Mouse (Mus musculus) c-Kit-positive CD71-positive TER-119-negative erythroid progenitor cells, embryonic 14.5 days (primary cell): ENCODE data around the gene Ccdc32.
"Not testable (repeated sequence)": the region's sequence is repeated elsewhere in the genome, so short reads cannot be mapped to it uniquely, and the experiment has no call there.

ENCODE experiments used
- DNase-seq: peaks from one replicate; pipeline ENCODE4 v3.0.0-alpha.2; 2013; ENCODE audit warnings: low read depth

Gene Ccdc32

DNA sequence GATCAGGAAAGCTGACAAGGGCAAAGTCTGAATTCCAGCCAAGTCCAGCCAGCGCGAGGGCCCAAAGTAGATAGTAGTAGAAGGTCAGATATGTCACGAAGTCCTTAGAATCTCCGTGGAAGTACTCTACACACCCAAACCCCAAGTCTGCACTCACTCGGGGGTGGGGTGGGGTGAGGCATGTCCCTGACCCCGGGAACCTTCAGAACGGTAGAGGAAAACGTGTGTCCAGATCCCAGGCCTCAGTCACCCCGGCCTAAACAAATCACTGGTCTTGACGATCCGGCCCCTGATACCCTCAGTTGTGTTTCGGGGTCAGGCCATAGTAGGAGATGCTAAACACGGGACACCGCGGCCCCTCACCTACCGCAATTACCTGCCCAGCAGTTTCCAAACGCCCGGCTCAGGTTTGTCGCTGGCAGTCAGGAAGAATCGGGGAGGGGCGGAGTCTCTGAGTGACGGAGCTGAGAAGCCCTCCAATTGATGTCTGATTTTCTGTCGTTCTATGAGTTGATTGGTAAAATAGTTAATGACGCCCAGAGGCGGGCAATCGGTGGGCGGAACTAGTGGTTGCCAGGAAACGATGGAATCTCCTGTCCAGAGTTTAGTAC, at the start of gene Ccdc32:
Gene Ccdc32, minus strand, starts transcription at position 453 of the 611 bp plus-strand sequence.
- peak; percentile 94 for DNase-seq

DNA sequence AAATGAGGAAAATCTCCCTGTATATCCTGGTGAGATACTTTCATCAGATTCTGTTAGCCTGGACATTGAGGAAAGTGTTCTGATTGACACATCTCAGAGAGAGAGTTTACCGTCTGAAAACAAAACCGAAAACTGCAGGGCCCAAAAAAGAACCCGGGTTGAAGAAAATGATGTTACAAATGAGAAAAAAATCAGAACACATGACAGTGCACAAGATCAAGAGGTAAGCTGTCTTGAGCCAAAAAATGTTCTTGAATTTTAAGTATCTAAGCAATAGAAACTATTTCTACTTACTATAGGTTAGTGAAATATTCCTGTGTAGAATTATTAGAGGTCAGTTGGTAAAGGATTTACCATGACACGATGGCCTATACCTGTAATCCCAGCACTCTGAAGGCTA, 43.2 kb upstream of the Ccdc32 start:
- DNase-seq: no peak

DNA sequence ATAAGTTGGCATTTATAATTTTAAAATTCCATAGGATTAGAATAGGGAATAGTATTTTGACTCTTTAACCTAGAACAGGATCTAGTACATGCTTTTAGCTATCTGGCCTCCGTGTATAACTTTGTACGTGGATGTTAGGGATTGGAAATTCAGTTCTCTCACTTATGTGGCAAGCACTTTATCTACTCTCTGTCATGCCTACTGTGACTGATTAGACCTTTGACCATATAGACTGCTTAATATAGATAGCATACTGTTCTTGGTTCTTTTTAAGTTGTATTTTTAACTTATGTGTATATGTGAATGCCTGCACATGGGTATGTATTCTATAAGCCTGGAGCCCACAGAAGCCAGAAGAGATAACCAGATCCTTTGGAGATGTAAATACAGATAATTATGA, 30.9 kb upstream of the Ccdc32 start:
- no peak for DNase-seq

DNA sequence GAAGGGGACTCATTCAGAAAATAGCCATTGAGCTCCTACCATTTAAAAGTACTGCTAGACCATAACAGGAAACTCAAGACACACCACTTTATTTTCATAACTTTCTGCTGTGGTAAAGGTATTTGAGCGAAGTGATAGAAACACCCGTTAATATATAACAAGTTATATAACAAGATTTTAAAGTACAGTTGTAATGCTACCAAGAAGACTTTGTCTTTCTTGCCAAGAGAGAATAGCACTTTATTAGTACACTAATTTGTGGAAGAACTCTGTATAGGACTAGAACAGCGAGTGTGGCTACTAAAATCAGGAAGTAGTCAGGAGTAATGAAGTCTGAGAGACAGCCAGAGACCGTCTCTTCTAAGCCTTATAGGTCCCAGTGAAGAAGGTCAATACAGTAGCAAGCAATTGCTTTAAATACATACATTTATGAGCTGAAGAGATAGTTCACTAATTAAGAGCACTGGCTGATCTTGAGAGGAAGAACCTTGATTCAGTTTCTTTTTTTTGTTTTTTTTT, 21.0 kb upstream of the Ccdc32 start:
- no peak for DNase-seq

DNA sequence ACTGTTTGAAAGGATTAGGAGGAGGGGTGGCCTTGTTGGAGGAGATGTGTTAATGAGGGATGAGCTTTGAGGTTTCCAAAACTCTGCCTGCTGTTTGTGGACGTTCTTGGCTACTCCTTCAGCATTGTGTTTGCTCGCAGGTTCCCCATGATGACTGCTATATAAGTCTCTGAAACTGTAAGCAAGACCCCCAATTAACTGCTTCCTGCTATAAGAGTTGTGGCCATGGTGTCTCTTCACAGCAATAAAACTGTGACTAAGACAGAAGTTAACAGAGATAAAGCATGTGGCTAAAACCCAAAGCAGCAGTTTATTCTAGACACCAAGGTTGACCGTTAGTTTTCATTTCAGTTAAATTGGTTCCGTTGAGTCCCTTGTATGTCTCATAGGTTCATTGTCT, 18.7 kb upstream of the Ccdc32 start:
- DNase-seq: no peak

DNA sequence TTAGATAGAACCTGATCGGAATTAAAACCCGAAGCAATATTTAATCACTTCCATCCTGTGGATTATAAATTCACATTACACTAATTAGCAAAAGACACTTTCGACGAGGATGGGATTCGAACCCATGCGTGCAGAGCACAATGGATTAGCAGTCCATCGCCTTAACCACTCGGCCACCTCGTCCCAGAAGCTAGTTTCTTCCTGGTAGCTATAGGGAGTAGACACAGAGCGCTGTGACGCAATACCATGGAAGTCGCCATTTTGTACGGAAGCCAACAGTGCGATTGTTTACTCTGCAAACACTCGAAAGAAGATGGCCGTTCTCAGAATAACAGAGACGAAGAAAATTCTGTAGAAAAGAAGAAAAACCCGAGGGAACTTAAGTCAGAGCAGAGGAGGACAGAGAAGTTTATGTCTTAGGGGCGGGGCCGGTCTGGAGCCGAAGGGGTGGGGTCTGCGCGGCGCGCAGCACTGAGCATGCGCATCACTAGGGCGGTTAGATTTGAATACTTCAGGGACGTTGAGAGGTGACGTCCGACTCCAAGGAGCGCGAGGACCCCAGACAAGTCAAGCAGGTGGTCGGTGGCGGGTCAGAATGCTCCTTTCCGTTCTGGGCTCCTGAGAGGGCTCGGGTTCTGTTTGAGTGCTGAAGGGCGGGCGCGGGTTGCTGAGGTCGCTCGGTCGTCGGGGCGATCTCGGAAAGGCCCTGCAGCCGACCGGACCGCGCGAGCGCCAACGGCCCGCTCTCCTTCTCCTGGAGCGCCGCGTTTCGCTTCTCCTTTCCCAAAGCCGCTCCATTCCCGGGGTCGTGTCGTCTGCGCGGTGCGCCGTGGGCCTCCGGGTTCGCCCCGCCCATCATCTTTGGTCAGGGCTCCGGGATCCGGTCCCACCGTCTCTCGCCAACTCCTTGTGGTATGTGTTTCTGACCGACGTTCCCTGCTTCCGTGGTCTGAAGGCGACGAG, 17.7 kb upstream of the Ccdc32 start, which contains the start of gene Knl1:
Gene Knl1, plus strand, starts transcription at position 471 of the 963 bp plus-strand sequence.
- DNase-seq: peak; percentile 95

DNA sequence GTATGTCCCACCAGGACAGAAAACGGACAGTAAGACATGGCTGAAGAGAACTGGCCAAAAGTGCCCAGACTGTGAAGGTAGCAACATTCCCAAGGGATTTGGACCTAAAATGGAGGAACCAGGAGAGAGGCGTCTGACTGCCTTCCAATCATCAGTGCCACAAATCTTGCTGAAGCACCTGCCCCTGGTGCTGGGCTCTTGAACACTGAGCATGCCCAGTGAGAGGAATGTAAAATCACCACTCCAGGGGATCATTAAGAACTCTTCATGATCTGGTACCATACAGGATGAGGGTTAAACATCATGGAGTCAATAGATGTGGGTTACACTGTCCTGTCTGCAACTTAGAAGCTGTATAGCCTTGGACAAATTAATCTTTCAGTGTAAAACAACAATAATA, 16.0 kb upstream of the Ccdc32 start:
- DNase-seq: no peak

DNA sequence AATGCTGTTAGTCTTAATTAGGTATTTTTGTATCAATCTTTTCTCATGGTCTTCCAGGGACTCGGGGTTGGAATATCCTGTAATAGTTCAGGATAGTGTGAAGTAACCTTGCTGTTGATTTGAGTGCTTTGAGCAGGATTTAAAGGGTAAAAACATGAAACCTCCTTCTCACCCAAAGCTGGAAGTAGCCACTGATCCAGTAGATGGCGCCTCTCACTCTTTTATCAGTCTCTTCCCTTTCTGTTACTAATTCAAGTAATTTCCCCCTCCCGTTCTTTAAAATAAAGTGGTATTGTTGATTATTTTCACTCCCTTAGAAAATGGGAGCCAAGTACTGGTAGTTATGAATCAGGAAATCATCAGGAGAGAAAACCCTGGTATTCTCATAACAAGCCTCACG, 11.7 kb upstream of the Ccdc32 start:
- DNase-seq: peak; percentile 56

DNA sequence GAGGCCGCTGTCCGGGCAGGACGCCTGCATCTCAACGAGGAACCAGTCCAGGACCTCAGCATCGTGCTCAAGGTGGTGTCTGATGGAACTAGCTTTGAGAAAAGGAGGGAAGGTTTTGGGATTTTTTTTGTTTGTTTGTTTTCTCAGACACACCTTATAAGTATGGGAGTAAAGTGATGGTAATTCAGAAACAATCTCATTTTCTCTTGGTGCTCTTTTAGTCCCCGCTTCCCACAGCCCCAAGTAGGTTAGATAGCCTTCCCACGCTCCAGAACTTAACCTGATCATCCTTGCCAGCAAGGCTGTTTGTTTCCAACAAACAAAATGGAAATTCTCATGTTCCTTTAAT, 6.2 kb upstream of the Ccdc32 start:
- no peak for DNase-seq

DNA sequence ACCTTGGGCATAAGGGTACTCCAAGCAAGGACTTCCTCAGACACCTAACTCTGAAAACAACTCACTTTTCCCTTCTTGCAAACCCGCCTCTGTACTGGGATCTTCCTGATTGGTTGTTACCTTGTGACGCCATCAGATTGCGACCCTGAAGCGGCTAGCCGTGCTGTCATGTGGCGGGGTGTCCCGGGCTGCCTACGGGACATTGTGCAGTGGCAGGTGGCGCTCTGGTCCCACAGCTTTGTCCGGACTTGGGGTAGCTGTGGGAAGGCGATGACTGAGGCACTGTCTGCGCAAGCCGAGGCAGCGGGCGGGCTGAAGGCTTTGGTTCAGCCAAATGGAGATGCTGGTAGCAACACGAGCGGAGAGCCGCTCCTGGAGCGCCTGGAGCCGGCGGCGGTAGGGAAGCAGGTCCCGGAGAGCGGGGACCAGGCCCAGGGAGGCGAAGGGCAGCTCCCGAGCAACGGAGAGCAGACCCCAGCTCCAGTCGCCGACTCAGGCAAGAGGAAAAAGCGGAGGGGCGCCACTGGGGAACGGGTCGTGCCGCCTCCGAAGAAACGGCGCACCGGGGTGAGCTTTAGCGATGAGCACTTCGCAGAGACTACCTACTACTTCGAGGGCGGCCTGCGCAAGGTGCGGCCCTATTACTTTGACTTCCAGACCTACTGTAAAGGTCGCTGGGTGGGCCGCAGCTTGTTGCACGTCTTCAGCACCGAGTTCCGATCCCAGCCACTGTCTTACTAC, 5.6 kb upstream of the Ccdc32 start, which contains the start of gene Rpusd2:
Gene Rpusd2, plus strand, starts transcription at position 135 of the 741 bp plus-strand sequence.
- peak; percentile 98 for DNase-seq

DNA sequence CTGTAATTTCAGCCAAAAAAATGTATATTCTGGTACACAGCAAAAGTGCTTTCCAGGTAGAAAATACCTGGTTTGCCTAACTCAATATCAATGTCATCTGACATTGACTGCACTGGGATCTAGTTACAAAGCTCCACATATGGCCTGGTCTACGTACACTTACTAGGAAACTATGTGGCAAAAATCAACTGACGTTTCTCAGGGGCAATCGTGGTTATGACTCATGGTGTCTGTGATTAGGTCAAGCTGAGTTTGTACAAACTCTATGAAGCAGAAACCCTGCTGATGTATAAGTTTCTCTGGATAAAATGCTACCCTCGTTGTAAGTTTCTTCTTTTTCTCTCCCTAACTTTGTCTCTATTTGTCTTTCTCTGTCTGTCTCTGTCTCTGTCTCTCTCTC, 3.0 kb upstream of the Ccdc32 start:
- no peak for DNase-seq

DNA sequence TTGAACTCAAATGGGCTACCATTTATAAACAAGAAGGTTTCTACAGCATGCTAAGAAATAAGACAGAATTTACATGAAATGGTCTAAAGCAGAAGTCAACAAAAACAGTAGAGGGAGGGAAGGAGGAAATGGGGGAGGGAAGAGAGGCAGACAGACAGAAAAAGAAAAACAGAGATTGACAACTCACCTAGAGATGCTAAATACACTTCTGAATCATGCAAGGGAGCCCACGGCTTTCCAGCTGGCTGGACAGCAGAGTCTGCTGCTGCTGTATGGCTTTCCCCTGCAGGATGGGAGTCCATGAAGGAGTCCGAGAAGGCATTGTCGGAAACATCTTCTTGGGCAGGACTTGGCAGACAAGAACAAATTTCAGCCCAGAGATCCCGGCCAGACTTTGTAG, 2.2 kb downstream of the Ccdc32 start:
- no peak for DNase-seq

DNA sequence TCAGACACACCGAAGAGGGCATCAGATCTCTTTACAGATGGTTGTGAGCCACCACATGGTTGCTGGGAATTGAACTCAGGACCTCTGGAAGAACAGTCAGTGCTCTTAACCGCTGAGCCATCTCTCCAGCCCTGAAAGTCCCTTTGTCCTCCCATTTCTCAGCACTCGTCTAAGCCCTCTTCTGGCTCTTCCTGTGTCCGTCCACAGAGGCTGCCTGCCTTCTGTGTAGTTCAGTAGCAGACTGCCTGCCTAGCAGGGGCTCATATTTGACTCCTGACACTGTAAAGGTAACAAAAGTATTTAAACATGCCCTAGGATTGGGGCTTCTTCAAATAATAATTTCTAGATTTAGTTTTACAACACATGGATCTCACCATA, 4.0 kb downstream of the Ccdc32 start:
- DNase-seq: no peak

DNA sequence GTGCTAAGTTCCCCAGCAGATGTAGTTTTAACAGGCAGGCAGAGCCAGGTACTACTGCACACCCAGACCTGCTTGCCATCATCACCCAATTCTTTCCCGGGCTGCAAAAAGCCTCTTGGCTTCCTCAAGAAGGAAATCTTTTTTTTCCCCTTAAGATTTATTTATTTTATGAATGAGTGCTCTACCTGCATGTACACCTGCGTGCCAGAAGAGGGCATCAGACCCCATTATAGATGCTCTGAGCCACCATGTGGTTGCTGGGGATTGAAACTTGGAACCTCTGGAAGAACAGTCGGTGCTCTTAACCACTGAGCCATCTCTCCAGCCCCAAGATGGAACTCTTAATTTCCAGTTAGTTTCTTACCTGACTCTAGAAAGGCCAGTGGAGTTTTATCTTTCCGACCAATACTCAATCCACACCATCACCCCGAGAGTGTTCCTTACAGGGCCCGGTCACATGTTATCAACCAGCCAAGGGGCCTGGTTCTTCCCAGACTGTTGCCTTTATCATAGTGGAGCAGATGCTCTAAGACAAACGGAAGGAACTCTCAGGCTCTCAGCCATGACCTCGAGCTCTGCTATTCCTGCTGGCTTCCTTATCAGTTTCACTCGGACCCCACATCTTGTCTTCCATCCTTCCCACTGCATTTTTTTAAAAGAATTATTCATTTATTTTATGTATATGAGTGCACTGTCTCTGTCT, 4.5 kb downstream of the Ccdc32 start:
- peak; percentile 79 for DNase-seq

DNA sequence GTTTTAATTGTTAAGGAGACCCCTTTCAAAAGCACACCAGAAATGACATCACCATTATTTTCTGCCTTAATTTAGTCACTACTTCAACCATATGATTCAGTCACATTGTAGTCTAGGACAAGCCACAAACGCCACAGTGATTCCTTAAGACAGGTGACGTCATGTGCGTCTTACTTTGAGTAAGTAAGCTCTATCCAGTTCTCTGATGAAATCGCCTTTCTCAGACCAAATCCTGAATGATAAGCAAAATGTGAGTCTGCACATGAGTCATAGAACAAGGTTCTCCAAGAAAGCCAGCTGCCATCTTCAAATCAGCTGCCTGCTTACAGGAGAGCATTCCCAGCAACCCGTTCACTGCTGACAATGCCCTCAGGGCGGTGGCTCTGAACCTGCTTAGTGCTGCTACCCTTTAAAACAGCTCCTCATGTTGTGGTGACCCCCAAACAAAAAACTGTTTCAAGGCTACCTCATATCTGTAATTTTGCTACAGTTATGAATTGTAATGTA, 6.0 kb downstream of the Ccdc32 start:
- DNase-seq: no peak

DNA sequence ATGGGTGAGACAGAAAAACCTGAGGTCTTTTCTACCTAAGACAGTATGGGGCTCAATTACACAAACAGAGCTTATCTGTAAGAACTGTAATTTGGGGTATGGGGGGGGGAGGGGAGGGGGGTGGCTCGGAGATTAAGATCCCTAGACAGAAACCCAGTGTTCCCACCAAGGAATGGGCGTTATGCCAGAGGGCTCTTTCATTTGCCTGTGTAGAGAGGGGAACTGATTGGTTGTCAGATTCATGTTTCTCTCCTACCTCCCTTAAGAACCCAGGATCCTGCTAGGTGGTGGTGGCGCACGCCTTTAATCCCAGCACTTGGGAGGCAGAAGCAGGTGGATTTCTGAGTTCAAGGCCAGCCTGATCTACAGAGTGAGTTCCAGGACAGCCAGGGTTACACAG, 9.7 kb downstream of the Ccdc32 start:
- DNase-seq: no peak

DNA sequence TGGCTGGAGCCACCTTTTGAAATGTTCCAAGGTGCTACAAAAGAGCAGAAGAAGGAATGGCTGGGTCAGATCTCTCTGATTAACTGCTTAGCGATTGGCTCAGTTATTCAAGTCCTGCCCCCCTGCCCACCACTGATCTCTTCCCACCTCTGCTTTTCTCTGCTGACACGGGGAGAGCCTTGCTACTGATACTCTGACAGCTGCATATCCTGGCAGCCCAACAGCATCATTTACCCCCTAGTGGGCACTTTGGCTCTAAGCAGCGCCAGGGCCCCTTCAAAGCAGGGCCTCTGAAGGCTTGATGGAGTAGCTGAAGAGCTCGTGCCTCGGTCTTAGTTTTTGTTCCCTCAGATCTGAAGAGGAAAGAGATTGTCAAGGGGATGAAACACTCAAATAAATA, 10.1 kb downstream of the Ccdc32 start:
- DNase-seq: no peak

DNA sequence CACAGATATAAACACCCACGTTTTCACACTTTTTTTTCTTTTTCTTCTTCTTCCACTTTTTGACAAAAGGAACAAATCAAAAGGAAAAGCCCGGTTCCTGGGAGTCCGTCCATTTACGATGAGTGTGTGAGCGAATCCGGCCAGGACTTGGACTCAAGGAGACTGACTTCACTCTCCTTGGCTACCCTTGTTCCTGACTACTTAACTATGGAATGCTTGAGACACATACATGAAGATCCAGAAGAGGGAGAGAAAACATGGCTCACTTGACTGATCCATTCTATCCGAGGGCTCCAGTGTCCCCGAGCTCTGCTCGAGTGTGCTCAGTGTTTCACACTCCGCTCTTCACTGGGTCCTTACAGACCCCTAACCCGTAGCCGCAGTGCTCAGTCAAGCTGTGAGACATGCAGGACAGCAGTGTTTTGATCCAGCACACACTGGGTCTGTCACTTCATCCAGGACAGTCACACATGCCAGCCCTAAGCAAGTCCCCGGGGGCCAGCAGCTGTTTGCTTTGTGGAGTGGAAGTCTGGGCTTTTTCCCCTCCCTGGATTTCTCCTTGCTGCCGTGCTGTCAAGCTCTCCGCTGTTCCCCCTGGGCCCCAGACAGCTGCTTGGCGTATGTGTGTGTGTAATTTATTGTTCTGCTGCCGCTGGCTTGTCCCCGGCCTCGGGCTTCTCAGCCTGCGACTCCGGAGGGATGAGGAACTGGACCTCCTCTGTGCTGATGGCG, 10.6 kb downstream of the Ccdc32 start:
- no peak for DNase-seq

DNA sequence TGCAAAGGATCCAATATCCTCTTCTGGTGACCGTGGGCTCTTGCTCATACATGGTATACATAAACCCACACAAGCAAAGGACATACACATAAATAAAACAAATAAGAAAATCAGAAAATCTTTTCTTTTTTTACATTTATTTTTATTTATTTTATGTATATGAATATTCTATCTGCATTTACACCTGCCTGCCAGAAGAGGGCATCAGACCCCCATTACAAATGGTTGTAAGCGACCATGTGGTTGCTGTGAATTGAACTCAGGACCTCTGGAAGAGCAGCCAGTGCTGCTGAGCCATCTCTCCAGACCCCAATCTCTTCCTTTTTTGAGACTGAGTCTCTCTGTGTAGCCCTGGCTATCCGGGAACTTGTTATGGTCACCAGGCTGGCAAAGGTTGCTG, 11.5 kb downstream of the Ccdc32 start:
- no peak for DNase-seq

DNA sequence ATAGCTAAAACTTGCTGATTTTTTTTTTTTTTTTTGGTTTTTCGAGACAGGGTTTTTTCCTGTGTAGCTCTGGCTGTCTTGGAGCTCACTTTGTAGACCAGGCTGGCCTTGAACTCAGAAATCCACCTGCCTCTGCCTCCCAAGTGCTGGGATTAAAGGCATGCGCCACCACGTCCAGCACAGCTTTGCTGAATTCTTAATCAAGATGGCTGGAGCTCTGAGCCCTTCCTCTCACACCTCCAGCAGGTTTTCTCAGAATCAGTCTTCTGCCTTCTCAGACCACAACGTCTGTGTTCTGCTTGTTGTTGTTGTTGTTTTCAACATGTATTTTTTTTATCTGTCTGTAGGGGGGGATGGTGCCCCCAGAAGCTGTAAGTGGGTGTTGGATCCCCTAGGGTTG, 12.9 kb downstream of the Ccdc32 start:
- not testable (repeated sequence) for DNase-seq

DNA sequence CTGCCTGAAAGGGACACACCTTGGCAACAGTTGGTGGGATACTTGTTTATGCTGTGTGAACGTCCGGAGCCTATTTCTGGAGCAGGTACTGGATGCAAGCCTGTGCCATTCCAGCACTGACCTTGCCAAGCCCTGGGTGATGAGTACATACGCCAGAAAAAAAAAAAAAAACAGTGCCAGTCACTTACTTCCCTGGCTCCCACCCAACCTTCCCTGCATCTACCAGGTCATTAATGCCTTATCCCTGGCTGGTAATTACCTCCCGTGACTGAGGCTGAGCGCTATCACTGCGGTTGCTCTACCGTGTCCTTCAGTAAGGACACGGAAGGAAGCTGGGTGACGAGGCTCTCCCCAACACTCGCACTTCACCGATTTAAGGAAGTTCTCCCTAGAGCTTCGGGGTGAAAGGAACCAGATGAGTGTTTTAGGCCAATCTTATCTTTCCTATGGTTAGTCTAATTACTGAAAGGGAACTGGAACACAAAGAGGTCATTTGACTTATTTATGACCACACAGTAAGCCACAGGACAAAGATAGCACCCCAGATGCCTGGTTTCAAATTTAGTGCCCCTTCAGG, 13.5 kb downstream of the Ccdc32 start:
- DNase-seq: no peak
